Mouse (Mus musculus) MEL (cell line): Measurements from ENCODE around the gene Tcp11x2. TPM values are rescaled to one million over a fixed set of nuclear protein-coding genes. Genes with fewer than 3 reads are reported as not detected.

ENCODE experiments used
- DNase-seq: peaks from one replicate; pipeline ENCODE4 v3.0.0; 2011; ENCODE audit warnings: low read depth, low spot score
- H3K27ac ChIP-seq: 2 replicates; pipeline ENCODE4 v1.5.1; 2012; ENCODE audit warnings: low read depth, mild to moderate bottlenecking, control low read depth, low read length, moderate library complexity; ENCODE audit not compliant: control insufficient read depth
- H3K27me3 ChIP-seq, 2 experiments: fragments of 150-350 bp in 1 of 2; sonication (generic) in 1 of 2; 2 replicates each; pipeline ENCODE4 v1.6.1; 2012; ENCODE audit warnings: low read length in 2 of 2, mild to moderate bottlenecking in 2 of 2, improper control_type of control experiment in 1 of 2, moderate library complexity in 1 of 2; ENCODE audit not compliant: insufficient read depth in 2 of 2, control insufficient read depth in 1 of 2
- H3K36me3 ChIP-seq, 2 experiments: 2 replicates each; pipeline ENCODE4 v1.6.1; 2012 to 2014; ENCODE audit warnings: low read length in 2 of 2, improper control_type of control experiment in 1 of 2, inconsistent platforms in 1 of 2, mild to moderate bottlenecking in 1 of 2; ENCODE audit not compliant: insufficient read depth in 2 of 2, control insufficient read depth in 1 of 2
- H3K4me1 ChIP-seq, 2 experiments: fragments of 150-350 bp in 1 of 2; sonication (generic) in 1 of 2; 2 replicates each; pipeline ENCODE4 v1.6.1; 2012; ENCODE audit warnings: low read length in 2 of 2, improper control_type of control experiment in 1 of 2, mild to moderate bottlenecking in 1 of 2; ENCODE audit not compliant: insufficient read depth in 2 of 2, control insufficient read depth in 1 of 2
- H3K4me3 ChIP-seq, 2 experiments: fragments of 150-350 bp in 1 of 2; sonication (generic) in 1 of 2; 2 replicates each; pipeline ENCODE4 v1.5.1; 2012; ENCODE audit warnings: low read depth in 2 of 2, low read length in 2 of 2, mild to moderate bottlenecking in 2 of 2, moderate library complexity in 2 of 2, control low read depth in 1 of 2, improper control_type of control experiment in 1 of 2; ENCODE audit not compliant: control insufficient read depth in 1 of 2, insufficient read depth in 1 of 2
- H3K79me2 ChIP-seq: 2 replicates; pipeline ENCODE4 v1.6.1; 2012; ENCODE audit warnings: mild to moderate bottlenecking, low read length, moderate library complexity; ENCODE audit not compliant: control insufficient read depth, poor library complexity, insufficient read depth
- H3K9ac ChIP-seq: 2 replicates; pipeline ENCODE4 v1.6.1; 2012; ENCODE audit warnings: low read depth, mild to moderate bottlenecking, control low read depth, low read length, moderate library complexity; ENCODE audit not compliant: control insufficient read depth, poor library complexity, severe bottlenecking
- H3K9me3 ChIP-seq: fragments of 150-350 bp; sonication (generic); replicated peaks from 2 replicates; pipeline ENCODE4 v1.6.1; 2012; ENCODE audit warnings: mild to moderate bottlenecking, low read length, improper control_type of control experiment, moderate library complexity; ENCODE audit not compliant: insufficient read depth
- BHLHE40 ChIP-seq: IDR thresholded peaks from 2 replicates; pipeline ENCODE4 v1.6.1; 2012; ENCODE audit warnings: low read depth, mild to moderate bottlenecking, inconsistent platforms, low read length, improper control_type of control experiment, borderline replicate concordance
- CHD1 ChIP-seq: IDR thresholded peaks from 2 replicates; pipeline ENCODE4 v1.6.1; 2012; ENCODE audit warnings: low read depth, mild to moderate bottlenecking, inconsistent platforms, low read length, improper control_type of control experiment
- CTCF ChIP-seq, 3 experiments: IDR thresholded peaks in 2 of 3; conservative IDR thresholded peaks in 1 of 3; 2 replicates each; pipeline ENCODE4 v1.5.1; 2011 to 2012; ENCODE audit warnings: low read length in 3 of 3, low read depth in 2 of 3, mild to moderate bottlenecking in 2 of 3, improper control_type of control experiment in 1 of 3, inconsistent platforms in 1 of 3, mixed read lengths in 1 of 3, moderate library complexity in 1 of 3; ENCODE audit not compliant: control insufficient read depth in 1 of 3, insufficient read depth in 1 of 3, poor library complexity in 1 of 3, severe bottlenecking in 1 of 3
- E2F4 ChIP-seq: IDR thresholded peaks from 2 replicates; pipeline ENCODE4 v1.6.1; 2011; ENCODE audit warnings: low read depth, low read length, improper control_type of control experiment, borderline replicate concordance
- ELF1 ChIP-seq: IDR thresholded peaks from 2 replicates; pipeline ENCODE4 v1.6.1; 2014; ENCODE audit warnings: low read depth, mild to moderate bottlenecking, inconsistent platforms, low read length, improper control_type of control experiment, moderate library complexity
- EP300 ChIP-seq, 2 experiments: IDR thresholded peaks; 2 replicates each; pipeline ENCODE4 v1.6.1; 2011; ENCODE audit warnings: improper control_type of control experiment in 2 of 2, low read length in 2 of 2, low read depth in 1 of 2, mild to moderate bottlenecking in 1 of 2
- ETS1 ChIP-seq: IDR thresholded peaks from 2 replicates; pipeline ENCODE4 v1.6.1; 2012; ENCODE audit warnings: low read depth, mild to moderate bottlenecking, inconsistent platforms, low read length, improper control_type of control experiment, moderate library complexity
- GATA1 ChIP-seq: IDR thresholded peaks from 2 replicates; pipeline ENCODE4 v1.6.1; 2011; ENCODE audit warnings: low read depth, low read length, improper control_type of control experiment
- HCFC1 ChIP-seq: IDR thresholded peaks from 2 replicates; pipeline ENCODE4 v1.6.1; 2012; ENCODE audit warnings: low read depth, mild to moderate bottlenecking, inconsistent platforms, low read length, improper control_type of control experiment, moderate library complexity
- JUND ChIP-seq: IDR thresholded peaks from 2 replicates; pipeline ENCODE4 v1.6.1; 2011; ENCODE audit warnings: low read depth, mild to moderate bottlenecking, improper control_type of control experiment, low read length
- KAT2A ChIP-seq: conservative IDR thresholded peaks from 2 replicates; pipeline ENCODE4 v1.6.1; 2012; ENCODE audit warnings: low read depth, low read length, improper control_type of control experiment, inconsistent platforms
- MAFK ChIP-seq: IDR thresholded peaks from 2 replicates; pipeline ENCODE4 v1.6.1; 2011; ENCODE audit warnings: low read depth, mild to moderate bottlenecking, low read length, improper control_type of control experiment, borderline replicate concordance
- MAX ChIP-seq: IDR thresholded peaks from 2 replicates; pipeline ENCODE4 v1.6.1; 2011; ENCODE audit warnings: low read length, improper control_type of control experiment
- MAZ ChIP-seq: IDR thresholded peaks from 2 replicates; pipeline ENCODE4 v1.6.1; 2012; ENCODE audit warnings: low read depth, mild to moderate bottlenecking, inconsistent platforms, low read length, improper control_type of control experiment
- MEF2A ChIP-seq: IDR thresholded peaks from 2 replicates; pipeline ENCODE4 v1.6.1; 2014; ENCODE audit warnings: low read depth, mild to moderate bottlenecking, inconsistent platforms, low read length, improper control_type of control experiment; ENCODE audit not compliant: poor library complexity, insufficient replicate concordance, severe bottlenecking; ENCODE audit errors: extremely low read depth
- MXI1 ChIP-seq: IDR thresholded peaks from 2 replicates; pipeline ENCODE4 v1.6.1; 2011; ENCODE audit warnings: mild to moderate bottlenecking, low read depth, low read length, improper control_type of control experiment
- MYB ChIP-seq: IDR thresholded peaks from 2 replicates; pipeline ENCODE4 v1.6.1; 2011; ENCODE audit warnings: mild to moderate bottlenecking, low read depth, low read length, improper control_type of control experiment
- MYC ChIP-seq: IDR thresholded peaks from 2 replicates; pipeline ENCODE4 v1.6.1; 2011; ENCODE audit warnings: low read depth, mild to moderate bottlenecking, low read length, improper control_type of control experiment, moderate library complexity
- NELFE ChIP-seq: IDR thresholded peaks from 2 replicates; pipeline ENCODE4 v1.6.1; 2011; ENCODE audit warnings: low read depth, low read length, improper control_type of control experiment
- NRF1 ChIP-seq: IDR thresholded peaks from 2 replicates; pipeline ENCODE4 v1.6.1; 2014; ENCODE audit warnings: low read depth, mild to moderate bottlenecking, inconsistent platforms, low read length, improper control_type of control experiment, moderate library complexity; ENCODE audit not compliant: poor library complexity, insufficient read depth, severe bottlenecking
- POLR2A ChIP-seq, 2 experiments: IDR thresholded peaks; 2 replicates each; pipeline ENCODE4 v1.6.1; 2011 to 2012; ENCODE audit warnings: low read length in 2 of 2, mild to moderate bottlenecking in 2 of 2, control low read depth in 1 of 2, improper control_type of control experiment in 1 of 2, low read depth in 1 of 2, moderate library complexity in 1 of 2; ENCODE audit not compliant: control insufficient read depth in 1 of 2, insufficient read depth in 1 of 2, poor library complexity in 1 of 2
- POLR2AphosphoS2 ChIP-seq: IDR thresholded peaks from 2 replicates; pipeline ENCODE4 v1.6.1; 2011; ENCODE audit warnings: low read length, improper control_type of control experiment
- POLR2AphosphoS5 ChIP-seq: IDR thresholded peaks from 2 replicates; pipeline ENCODE4 v1.6.1; 2012; ENCODE audit warnings: low read depth, borderline replicate concordance, mild to moderate bottlenecking, inconsistent platforms, low read length, moderate library complexity, mixed read lengths
- RAD21 ChIP-seq: IDR thresholded peaks from 2 replicates; pipeline ENCODE4 v1.6.1; 2011; ENCODE audit warnings: mild to moderate bottlenecking, low read depth, low read length, improper control_type of control experiment
- RCOR1 ChIP-seq: IDR thresholded peaks from 2 replicates; pipeline ENCODE4 v1.6.1; 2012; ENCODE audit warnings: low read depth, mild to moderate bottlenecking, inconsistent platforms, low read length, improper control_type of control experiment
- SIN3A ChIP-seq: IDR thresholded peaks from 2 replicates; pipeline ENCODE4 v1.6.1; 2012; ENCODE audit warnings: low read length, improper control_type of control experiment, inconsistent platforms
- SMC3 ChIP-seq: IDR thresholded peaks from 2 replicates; pipeline ENCODE4 v1.6.1; 2011; ENCODE audit warnings: low read depth, low read length, improper control_type of control experiment
- TAL1 ChIP-seq: IDR thresholded peaks from 2 replicates; pipeline ENCODE4 v1.6.1; 2012; ENCODE audit warnings: mild to moderate bottlenecking, inconsistent platforms, low read length, moderate library complexity, mixed read lengths
- TBP ChIP-seq: IDR thresholded peaks from 2 replicates; pipeline ENCODE4 v1.8.0; 2011; ENCODE audit warnings: low read depth, low read length, improper control_type of control experiment
- UBTF ChIP-seq: IDR thresholded peaks from 2 replicates; pipeline ENCODE4 v1.6.1; 2012; ENCODE audit warnings: low read depth, mild to moderate bottlenecking, inconsistent platforms, low read length, improper control_type of control experiment, moderate library complexity, borderline replicate concordance; ENCODE audit not compliant: insufficient read depth
- USF1 ChIP-seq: IDR thresholded peaks from 2 replicates; pipeline ENCODE4 v1.6.1; 2014; ENCODE audit warnings: low read depth, mild to moderate bottlenecking, inconsistent platforms, low read length, improper control_type of control experiment, moderate library complexity
- USF2 ChIP-seq, 2 experiments: IDR thresholded peaks; 2 replicates each; pipeline ENCODE4 v1.6.1; 2011 to 2012; ENCODE audit warnings: improper control_type of control experiment in 2 of 2, low read length in 2 of 2, borderline replicate concordance in 1 of 2, inconsistent platforms in 1 of 2, low read depth in 1 of 2, mild to moderate bottlenecking in 1 of 2; ENCODE audit not compliant: insufficient read depth in 1 of 2
- ZC3H11A ChIP-seq: IDR thresholded peaks from 2 replicates; pipeline ENCODE4 v1.6.1; 2012; ENCODE audit warnings: low read depth, mild to moderate bottlenecking, inconsistent platforms, low read length, improper control_type of control experiment
- ZKSCAN1 ChIP-seq: IDR thresholded peaks from 2 replicates; pipeline ENCODE4 v1.6.1; 2012; ENCODE audit warnings: low read depth, mild to moderate bottlenecking, inconsistent platforms, low read length, improper control_type of control experiment, moderate library complexity
- ZMIZ1 ChIP-seq: IDR thresholded peaks from 2 replicates; pipeline ENCODE4 v1.6.1; 2012; ENCODE audit warnings: low read depth, mild to moderate bottlenecking, inconsistent platforms, low read length, improper control_type of control experiment, moderate library complexity
- ZNF384 ChIP-seq: IDR thresholded peaks from 2 replicates; pipeline ENCODE4 v1.6.1; 2012; ENCODE audit warnings: low read depth, mild to moderate bottlenecking, inconsistent platforms, low read length, improper control_type of control experiment
- polyA plus RNA-seq, 2 experiments: library from polyadenylated mRNA; stranded (reverse) in 1 of 2; unstranded in 1 of 2; fragments of >175 nt in 1 of 2; fragments of >200 nt in 1 of 2; gene quantifications; 2 replicates each; pipeline versions ENCODE4 v1.2.1 to v1.2.4; 2012; ENCODE audit warnings: low replicate concordance in 2 of 2, low read depth in 1 of 2; ENCODE audit not compliant: insufficient read length in 2 of 2, insufficient read depth in 1 of 2, missing spikeins in 1 of 2
- total RNA-seq: library from RNA; depleted of rRNA; stranded (reverse); fragments of 300-350 nt; gene quantifications from 2 replicates; pipeline ENCODE4 v1.2.3, GENCODE M21; 2012

Tcp11x2 gene
- total and polyA plus RNA-seq, 3 experiments = 0.04 TPM; not detected in 2

DNA sequence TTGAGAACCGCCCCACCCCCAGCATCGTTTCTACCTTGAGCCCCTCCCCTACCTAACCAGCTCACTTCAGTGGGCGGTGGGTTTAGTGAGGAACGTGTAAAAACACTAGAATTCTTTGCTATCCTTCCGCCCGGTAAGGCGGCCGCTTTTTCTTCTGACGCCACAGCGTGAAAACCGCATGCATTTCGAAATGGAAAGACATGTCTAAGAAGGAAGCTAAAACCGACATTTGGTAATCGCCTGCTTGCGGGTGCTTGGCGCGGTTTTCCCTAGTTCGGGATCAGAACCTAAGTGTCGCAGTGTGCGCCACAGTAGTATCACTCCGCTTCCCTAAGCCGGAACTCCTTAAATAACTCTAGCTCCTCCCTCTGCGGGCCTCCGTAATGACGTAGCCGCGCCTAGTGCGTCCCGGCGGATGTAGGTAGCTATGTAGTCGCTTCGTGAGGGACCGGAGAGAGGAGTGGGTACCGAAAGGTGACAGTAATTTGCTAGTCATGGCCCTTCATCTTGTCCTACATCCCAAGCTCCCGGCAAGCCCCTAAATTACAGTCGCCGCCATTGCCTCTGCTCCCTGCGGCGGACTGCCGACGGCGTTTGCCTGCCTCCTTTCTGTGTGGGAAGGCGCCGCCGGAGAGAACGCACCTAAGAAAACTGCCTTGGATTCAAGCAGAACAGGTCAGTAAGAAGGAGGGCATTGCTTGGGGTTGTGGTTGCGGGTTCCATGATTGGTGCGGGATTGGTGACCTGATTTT lies 48.9 kb upstream of the Tcp11x2 start, which contains the start of the genes Armcx5 and Gprasp1:
Gene Armcx5, plus strand, starts transcription at position 430 of the 752 bp plus-strand sequence.
Gene Gprasp1, plus strand, starts transcription at position 430 of the 752 bp plus-strand sequence.
- Histone ChIP-seq H3K9ac (peak within 1 kb of the TSS; percentile 91), H3K27ac (peak within 1 kb of the TSS; percentile 79)
- DNase-seq = peak; percentile 97
- peak; percentile 80 for TF ChIP-seq SIN3A
- peak; percentile 87 for TF ChIP-seq ELF1
- TF ChIP-seq MAZ = no peak
- no peak for TF ChIP-seq ZKSCAN1
- no peak for TF ChIP-seq ZC3H11A
- no peak for TF ChIP-seq MEF2A
- peak; percentile 90 for TF ChIP-seq HCFC1
- TF ChIP-seq ZMIZ1 = peak; percentile 35; the same call in 1 of the 2 replicates
- TF ChIP-seq RAD21 = no peak
- TF ChIP-seq EP300 (IDR thresholded peaks at IDR 0.05; ENCODE audit: low read depth in 1 of 2, low read length in 2 of 2) = no peak; a peak in 2 of 4 replicates
- TF ChIP-seq ETS1 = no peak
- 0 out of 2 replicates have a peak, but pooled peaks have one; percentile 57 for TF ChIP-seq MYC
- TF ChIP-seq UBTF = no peak
- no peak for TF ChIP-seq GATA1
- TF ChIP-seq SMC3 = no peak
- no peak for TF ChIP-seq MAFK
- no peak for TF ChIP-seq CTCF (IDR thresholded peaks at IDR 0.05 in 2 of 3, conservative IDR thresholded peaks at IDR 0.05 in 1 of 3; ENCODE audit: control insufficient read depth in 1 of 3, insufficient read depth in 1 of 3, low read depth in 2 of 3, low read length in 3 of 3, poor library complexity in 1 of 3, severe bottlenecking in 1 of 3)
- TF ChIP-seq POLR2A (IDR thresholded peaks at IDR 0.05; ENCODE audit: control insufficient read depth in 1 of 2, insufficient read depth in 1 of 2, low read depth in 1 of 2, low read length in 2 of 2, poor library complexity in 1 of 2) = peak; percentile 58 to 89
- TF ChIP-seq KAT2A = peak; percentile 87
- no peak for TF ChIP-seq CHD1
- no peak for TF ChIP-seq POLR2AphosphoS5
- no peak for TF ChIP-seq RCOR1
- TF ChIP-seq TBP = peak; percentile 89
- TF ChIP-seq NELFE = peak; percentile 89
- no peak for TF ChIP-seq TAL1
- peak; percentile 21; the same call in 1 of the 2 replicates for TF ChIP-seq BHLHE40
- no peak for TF ChIP-seq NRF1
- TF ChIP-seq MYB = no peak
- peak; percentile 90 for TF ChIP-seq POLR2AphosphoS2
- TF ChIP-seq MAX = no peak
- no peak for TF ChIP-seq USF1
- no peak for TF ChIP-seq USF2 (IDR thresholded peaks at IDR 0.05; ENCODE audit: borderline replicate concordance in 1 of 2, insufficient read depth in 1 of 2, low read depth in 1 of 2, low read length in 2 of 2)
- TF ChIP-seq JUND = no peak
- no peak for TF ChIP-seq ZNF384
- peak; percentile 58 for TF ChIP-seq MXI1
- TF ChIP-seq E2F4 = 0 out of 2 replicates have a peak, but pooled peaks have one; percentile 34

More for the DNA sequence above, 48.9 kb upstream of the Tcp11x2 start, which contains the start of the genes Armcx5 and Gprasp1:
- 0 out of 4 replicates have a peak, but pooled peaks cover 0 to 4% of the 10 kb centered on the region in 2 experiments for H3K4me1 ChIP-seq
- peak within 1 kb of the TSS; percentile 93 to 97 for H3K4me3 ChIP-seq
- H3K79me2 ChIP-seq = peaks cover 9% of the 10 kb centered on the region
- H3K36me3 ChIP-seq = peaks cover 3 to 11% of the 10 kb centered on the region in 2 experiments
- H3K27me3 ChIP-seq = no peaks in the 10 kb centered on the region; a peak in 2 of 4 replicates
- no peaks in the 10 kb centered on the region for H3K9me3 ChIP-seq
